Mouse (Mus musculus) kidney, embryonic 15.5 days (tissue): ENCODE measurements at regions not wholly inside any gene's neighbourhood (a gene's known extent, or its start where the extent isn't known, plus 50 kb on each side); places are given as distances from the start of the nearest gene placed in this dataset.

Source experiments
- ATAC-seq: fragments of 200-750 bp; cut with Nextera tagmentation; replicated peaks from 2 replicates; pipeline ENCODE4 v1.8.0; 2017; ENCODE audit warnings: moderate TSS enrichment; ENCODE audit not compliant: low FRiP score
- H3K27ac ChIP-seq: fragments of 300-500 bp; sonication (generic); 2 replicates; pipeline ENCODE4 v1.5.1; 2015; ENCODE audit warnings: mild to moderate bottlenecking, inconsistent platforms
- H3K27me3 ChIP-seq: fragments of 300-500 bp; sonication (generic); 2 replicates; pipeline ENCODE4 v1.6.1; 2015; ENCODE audit warnings: inconsistent platforms
- H3K36me3 ChIP-seq: fragments of 300-500 bp; sonication (generic); 2 replicates; pipeline ENCODE4 v1.6.1; 2015; ENCODE audit warnings: inconsistent platforms
- H3K4me1 ChIP-seq: fragments of 300-500 bp; sonication (generic); 2 replicates; pipeline ENCODE4 v1.6.1; 2015; ENCODE audit warnings: inconsistent platforms
- H3K4me2 ChIP-seq: fragments of 300-500 bp; sonication (generic); 2 replicates; pipeline ENCODE4 v1.6.1; 2015; ENCODE audit warnings: moderate library complexity, mild to moderate bottlenecking, inconsistent platforms
- H3K4me3 ChIP-seq: fragments of 300-500 bp; sonication (generic); replicated peaks from 2 replicates; pipeline ENCODE4 v1.5.1; 2015; ENCODE audit warnings: mild to moderate bottlenecking, inconsistent platforms
- H3K9ac ChIP-seq: fragments of 300-500 bp; sonication (generic); 2 replicates; pipeline ENCODE4 v1.6.1; 2015; ENCODE audit warnings: mild to moderate bottlenecking, inconsistent platforms
- H3K9me3 ChIP-seq: fragments of 300-500 bp; sonication (generic); replicated peaks from 2 replicates; pipeline ENCODE4 v1.6.1; 2016; ENCODE audit warnings: inconsistent platforms
- WGBS: fragments of 180-500 bp; shearing (Covaris S2); methylation state at CpG from one replicate; pipeline ENCODE4 v1.1.7; 2015; ENCODE audit warnings: mixed read lengths; 5-methylcytosine and 5-hydroxymethylcytosine counted together

GRCm38 (mm10) chr1:75612083-75612720 lies 66.1 kb downstream of the Slc4a3 start:
- 88% methylated on average over 13 of the region's 13 CpGs for WGBS
- H3K27ac ChIP-seq: no peak overlapping the region
- no peak overlapping the region for H3K9ac ChIP-seq
- H3K4me2 ChIP-seq: no peak overlapping the region
- no peaks in the 10 kb centered on the region for H3K36me3 ChIP-seq
- no peak overlapping the region for H3K4me3 ChIP-seq
- no peaks in the 10 kb centered on the region for H3K27me3 ChIP-seq
- H3K4me1 ChIP-seq: no peaks in the 10 kb centered on the region
- no peak for ATAC-seq
- H3K9me3 ChIP-seq: no peaks in the 10 kb centered on the region

GRCm38 (mm10) chr1:75613206-75613605 lies 67.1 kb downstream of the Slc4a3 start:
- WGBS: 68% methylated on average over 2 of the region's 2 CpGs
- no peak overlapping the region for H3K4me3 ChIP-seq
- no peak for ATAC-seq
- H3K27ac ChIP-seq: no peak overlapping the region
- no peak overlapping the region for H3K4me2 ChIP-seq
- no peak overlapping the region for H3K9ac ChIP-seq
- no peaks in the 10 kb centered on the region for H3K36me3 ChIP-seq
- no peaks in the 10 kb centered on the region for H3K4me1 ChIP-seq
- H3K9me3 ChIP-seq: no peaks in the 10 kb centered on the region
- no peaks in the 10 kb centered on the region for H3K27me3 ChIP-seq

GRCm38 (mm10) chr1:75616971-75617370 lies 70.9 kb downstream of the Slc4a3 start:
- Histone ChIP-seq H3K9me3 (no peaks in the 10 kb centered on the region), H3K27me3 (no peaks in the 10 kb centered on the region), H3K36me3 (no peaks in the 10 kb centered on the region), H3K27ac (no peak overlapping the region), H3K4me3 (no peak overlapping the region), H3K9ac (no peak overlapping the region), H3K4me1 (no peaks in the 10 kb centered on the region), H3K4me2 (no peak overlapping the region)
- WGBS: 89% methylated on average over 2 of the region's 2 CpGs
- no peak for ATAC-seq

GRCm38 (mm10) chr1:75618367-75618790 lies 72.3 kb downstream of the Slc4a3 start:
- H3K4me3 ChIP-seq: no peak overlapping the region
- no peak overlapping the region for H3K4me2 ChIP-seq
- no peak for ATAC-seq
- no peaks in the 10 kb centered on the region for H3K27me3 ChIP-seq
- no peaks in the 10 kb centered on the region for H3K4me1 ChIP-seq
- H3K27ac ChIP-seq: no peak overlapping the region
- 61% methylated on average over 7 of the region's 7 CpGs for WGBS
- no peak overlapping the region for H3K9ac ChIP-seq
- H3K9me3 ChIP-seq: no peaks in the 10 kb centered on the region
- H3K36me3 ChIP-seq: no peaks in the 10 kb centered on the region

GRCm38 (mm10) chr1:75630287-75630686 lies 84.2 kb downstream of the Slc4a3 start:
- WGBS: 87% methylated on average over 2 of the region's 2 CpGs
- no peaks in the 10 kb centered on the region for H3K9me3 ChIP-seq
- H3K4me2 ChIP-seq: no peak overlapping the region
- H3K9ac ChIP-seq: no peak overlapping the region
- H3K27ac ChIP-seq: no peak overlapping the region
- no peaks in the 10 kb centered on the region for H3K27me3 ChIP-seq
- no peaks in the 10 kb centered on the region for H3K36me3 ChIP-seq
- ATAC-seq: 0 out of 2 replicates have a peak, but pooled peaks have one; percentile 9
- H3K4me3 ChIP-seq: no peak overlapping the region
- no peaks in the 10 kb centered on the region for H3K4me1 ChIP-seq

GRCm38 (mm10) chr1:75631729-75632128 lies 85.7 kb downstream of the Slc4a3 start:
- no peaks in the 10 kb centered on the region for H3K36me3 ChIP-seq
- ATAC-seq: no peak
- H3K27me3 ChIP-seq: no peaks in the 10 kb centered on the region
- H3K4me3 ChIP-seq: no peak overlapping the region
- no peaks in the 10 kb centered on the region for H3K9me3 ChIP-seq
- H3K4me1 ChIP-seq: no peaks in the 10 kb centered on the region
- no peak overlapping the region for H3K4me2 ChIP-seq
- H3K27ac ChIP-seq: no peak overlapping the region
- no peak overlapping the region for H3K9ac ChIP-seq
- 43% methylated on average over 1 of the region's 1 CpGs for whole genome bisulfite sequencing

- no peak overlapping the region for H3K4me2 ChIP-seq
- H3K9ac ChIP-seq: no peak overlapping the region
- ATAC-seq: no peak
- H3K27ac ChIP-seq: no peak overlapping the region
- no peaks in the 10 kb centered on the region for H3K27me3 ChIP-seq
- H3K36me3 ChIP-seq: no peaks in the 10 kb centered on the region
- no peaks in the 10 kb centered on the region for H3K9me3 ChIP-seq
- WGBS: 88% methylated on average over 4 of the region's 4 CpGs
- H3K4me1 ChIP-seq: no peaks in the 10 kb centered on the region
- no peak overlapping the region for H3K4me3 ChIP-seq
Observed at GRCm38 (mm10) chr1:75635591-75635990, 89.5 kb downstream of the Slc4a3 start.

- ATAC-seq: no peak
- no peak overlapping the region for H3K9ac ChIP-seq
- no peaks in the 10 kb centered on the region for H3K36me3 ChIP-seq
- H3K9me3 ChIP-seq: no peaks in the 10 kb centered on the region
- no peaks in the 10 kb centered on the region for H3K4me1 ChIP-seq
- no peak overlapping the region for H3K27ac ChIP-seq
- no peak overlapping the region for H3K4me3 ChIP-seq
- H3K4me2 ChIP-seq: no peak overlapping the region
- H3K27me3 ChIP-seq: no peaks in the 10 kb centered on the region
- WGBS: 64% methylated on average over 8 of the region's 8 CpGs
Observed at GRCm38 (mm10) chr1:75639031-75640001, 93.2 kb downstream of the Slc4a3 start.

- H3K27me3 ChIP-seq: no peaks in the 10 kb centered on the region
- H3K4me2 ChIP-seq: no peak overlapping the region
- ATAC-seq: no peak
- H3K9ac ChIP-seq: no peak overlapping the region
- H3K4me1 ChIP-seq: 0 out of 2 replicates have a peak, but pooled peaks cover 5% of the 10 kb centered on the region
- no peak overlapping the region for H3K4me3 ChIP-seq
- H3K9me3 ChIP-seq: no peaks in the 10 kb centered on the region
- no peaks in the 10 kb centered on the region for H3K36me3 ChIP-seq
- 67% methylated on average over 3 of the region's 3 CpGs for WGBS
- H3K27ac ChIP-seq: no peak overlapping the region
Observed at GRCm38 (mm10) chr1:75642496-75642895, 96.4 kb downstream of the Slc4a3 start.

- H3K9ac ChIP-seq: no peak overlapping the region
- H3K9me3 ChIP-seq: no peaks in the 10 kb centered on the region
- H3K27me3 ChIP-seq: no peaks in the 10 kb centered on the region
- H3K4me3 ChIP-seq: no peak overlapping the region
- no peaks in the 10 kb centered on the region for H3K36me3 ChIP-seq
- 20% methylated on average over 10 of the region's 10 CpGs for WGBS
- H3K27ac ChIP-seq: no peak overlapping the region
- peaks cover 6% of the 10 kb centered on the region; the same call in 1 of the 2 replicates for H3K4me1 ChIP-seq
- H3K4me2 ChIP-seq: no peak overlapping the region
- no peak for ATAC-seq
Observed at GRCm38 (mm10) chr1:75652547-75652946, 106.5 kb downstream of the Slc4a3 start.

GRCm38 (mm10) chr1:75652987-75653573 lies 107.0 kb downstream of the Slc4a3 start:
- H3K27me3 ChIP-seq: no peaks in the 10 kb centered on the region
- no peak overlapping the region for H3K27ac ChIP-seq
- 65% methylated on average over 3 of the region's 3 CpGs for WGBS
- H3K4me2 ChIP-seq: peak overlapping the region; percentile 51; the same call in 1 of the 2 replicates
- no peak overlapping the region for H3K4me3 ChIP-seq
- no peak for ATAC-seq
- H3K36me3 ChIP-seq: no peaks in the 10 kb centered on the region
- no peak overlapping the region for H3K9ac ChIP-seq
- H3K4me1 ChIP-seq: peaks cover 6% of the 10 kb centered on the region; the same call in 1 of the 2 replicates
- no peaks in the 10 kb centered on the region for H3K9me3 ChIP-seq

- 7% methylated on average over 9 of the region's 9 CpGs for WGBS
- ATAC-seq: no peak
- no peaks in the 10 kb centered on the region for H3K27me3 ChIP-seq
- peaks cover 6% of the 10 kb centered on the region; the same call in 1 of the 2 replicates for H3K4me1 ChIP-seq
- H3K9me3 ChIP-seq: no peaks in the 10 kb centered on the region
- H3K36me3 ChIP-seq: no peaks in the 10 kb centered on the region
- peak overlapping the region; percentile 19; the same call in 1 of the 2 replicates for H3K4me3 ChIP-seq
- H3K27ac ChIP-seq: no peak overlapping the region
- H3K4me2 ChIP-seq: peak overlapping the region; percentile 51
- H3K9ac ChIP-seq: no peak overlapping the region
Observed at GRCm38 (mm10) chr1:75653671-75654076, 107.6 kb downstream of the Slc4a3 start.
